Mouse (Mus musculus): ENCODE results near the gene Il9r.

Il9r gene

DNA sequence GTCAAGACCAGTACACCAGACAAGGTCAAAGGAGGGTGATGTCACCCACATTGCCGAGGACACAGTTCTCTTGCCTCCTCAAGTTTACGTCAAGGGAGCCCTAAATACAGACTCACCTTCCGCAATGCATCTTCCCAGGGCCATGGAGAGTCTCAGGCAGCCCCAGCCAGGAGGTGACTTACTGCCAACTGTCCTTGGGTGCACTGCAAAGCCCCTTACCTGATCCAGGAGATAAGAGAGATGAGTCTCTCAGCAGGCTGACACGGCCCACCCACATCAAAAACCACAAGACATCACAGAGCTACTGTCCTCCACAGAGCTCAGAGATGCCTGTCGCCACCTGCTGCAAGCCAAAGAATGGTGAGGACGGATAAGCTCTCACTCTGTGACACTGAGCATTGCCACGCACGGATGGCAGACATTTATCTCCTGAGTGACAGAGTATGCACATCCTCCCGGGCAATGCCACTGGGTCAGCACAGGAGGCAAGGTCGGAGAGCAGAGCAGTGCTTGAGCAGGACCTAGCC lies at the start of gene Il9r:
Il9r (minus strand) TSS at position 205 of the 527 bp plus-strand sequence.
- peak; percentile 79 for DNase-seq

GRCm38 (mm10) chr11:32248350-32248749 lies 48.3 kb upstream of the Il9r start:
- no peak for DNase-seq

GRCm38 (mm10) chr11:32247068-32247467 lies 47.0 kb upstream of the Il9r start:
- DNase-seq: peak; percentile 47

GRCm38 (mm10) chr11:32245614-32246013 lies 45.5 kb upstream of the Il9r start:
- DNase-seq: no peak

- DNase-seq: no peak
These were observed 44.5 kb upstream of the Il9r start for GRCm38 (mm10) chr11:32244617-32245016.

- DNase-seq: no peak
These were observed 44.0 kb upstream of the Il9r start for GRCm38 (mm10) chr11:32244064-32244463.

DNA sequence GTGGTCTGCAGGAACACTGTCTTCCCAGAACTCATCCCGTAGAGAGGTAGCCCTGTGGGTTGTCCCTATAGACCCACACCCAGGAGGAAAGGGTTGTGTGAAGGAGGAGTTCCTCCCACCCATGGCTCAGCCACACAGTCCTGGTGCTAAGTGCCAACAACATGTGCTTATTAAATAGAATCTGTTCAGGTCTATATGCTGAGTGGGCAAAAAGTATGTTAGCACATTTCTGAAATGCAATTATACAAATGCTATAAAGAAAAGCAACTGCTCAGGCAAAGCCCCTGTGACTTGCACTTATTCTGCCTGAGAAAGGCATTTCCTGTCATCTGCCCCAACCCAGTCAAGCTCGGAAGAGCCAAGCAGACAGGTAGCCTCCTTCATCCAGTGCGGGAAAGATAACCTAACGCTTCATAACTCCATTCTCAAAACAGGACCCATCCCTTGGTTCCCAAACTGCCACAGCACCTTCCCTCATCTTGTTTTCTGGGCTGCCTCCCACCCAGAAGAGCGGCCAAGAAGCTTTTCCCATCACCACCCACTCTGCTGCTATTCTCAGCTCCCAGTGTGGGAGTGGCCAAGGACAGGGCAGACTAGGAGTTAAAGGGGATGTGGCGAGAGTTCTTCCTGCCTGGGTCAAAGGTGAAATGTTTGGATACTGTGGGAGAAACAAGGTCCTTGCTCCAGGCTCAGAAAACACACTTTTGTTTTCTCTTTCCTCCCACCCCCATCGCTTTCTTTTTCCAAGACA lies 43.3 kb upstream of the Il9r start:
- no peak for DNase-seq

DNA sequence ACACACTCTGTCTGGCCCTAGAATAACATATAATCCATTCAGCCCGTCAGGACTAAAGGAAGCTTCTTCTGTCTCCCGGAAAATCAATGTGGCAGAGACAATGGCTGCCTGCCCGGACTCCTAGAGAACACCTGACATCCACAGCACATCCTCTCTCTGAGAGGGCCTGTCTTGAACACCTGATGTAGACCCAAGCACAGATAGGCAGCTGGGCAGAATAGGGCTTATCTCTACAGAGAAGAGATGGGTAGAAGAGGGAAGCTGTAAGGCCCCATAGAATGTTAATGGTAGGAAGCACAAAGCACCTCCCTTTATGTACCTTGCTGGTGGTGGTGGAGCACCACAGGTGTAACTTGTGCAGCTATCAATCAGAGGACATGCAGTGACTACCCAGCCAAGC lies 42.1 kb upstream of the Il9r start:
- no peak for DNase-seq

GRCm38 (mm10) chr11:32241391-32241790 lies 41.3 kb upstream of the Il9r start:
- no peak for DNase-seq

DNA sequence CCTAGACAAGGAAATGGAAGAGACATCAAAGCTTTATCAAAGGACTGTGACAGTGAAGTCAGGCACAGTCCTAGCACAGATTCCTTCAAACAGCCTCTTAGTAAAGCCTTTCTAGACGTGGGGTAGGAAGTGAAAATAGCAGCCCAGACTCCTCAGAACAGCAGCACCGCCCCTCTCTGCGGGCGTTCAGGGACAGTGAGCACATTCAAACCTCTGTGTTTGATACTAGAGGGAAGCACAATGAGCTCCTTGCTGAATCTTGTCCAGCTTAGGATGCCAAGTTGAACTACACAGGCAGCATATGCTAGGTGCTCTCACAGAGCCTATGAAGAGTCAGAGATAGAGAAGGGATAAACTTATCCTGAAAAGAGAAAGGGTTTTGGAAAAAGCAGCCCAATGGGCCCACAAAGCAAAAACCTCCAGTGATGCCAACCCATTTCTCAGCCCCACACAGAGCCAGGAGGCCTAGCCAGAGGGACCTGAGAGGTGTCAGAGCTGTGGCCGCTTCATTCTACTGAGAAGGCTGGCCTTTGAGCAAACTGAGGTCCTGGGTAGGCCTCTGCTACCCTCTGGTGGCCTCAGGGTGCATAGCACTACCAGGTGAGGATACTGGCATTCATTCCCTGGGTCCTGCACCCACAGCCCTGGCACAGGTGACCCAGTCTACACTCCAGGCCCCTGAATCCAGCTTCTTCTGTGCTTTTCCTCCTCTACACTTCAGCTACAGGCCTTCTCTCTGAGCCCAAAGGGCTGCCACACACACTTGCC lies 38.2 kb upstream of the Il9r start:
- peak; percentile 79 for DNase-seq

DNA sequence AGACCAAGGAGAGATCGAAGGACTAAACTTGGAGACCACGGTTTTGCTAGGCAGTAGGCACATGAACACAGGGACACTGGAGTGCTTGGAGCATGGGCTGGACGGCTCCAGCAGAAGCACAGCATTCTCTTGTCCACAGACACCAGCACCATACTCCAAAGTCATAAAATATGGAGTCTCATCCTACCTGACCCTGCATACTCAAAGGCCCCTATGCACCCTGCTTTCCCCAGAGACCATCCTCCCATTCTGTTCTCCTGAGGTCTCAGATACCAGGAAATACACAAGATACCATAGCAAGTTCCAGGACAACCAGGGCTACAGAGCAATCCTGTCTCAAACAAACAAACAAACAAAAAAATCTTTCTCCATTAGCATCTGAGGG lies 37.3 kb upstream of the Il9r start:
- DNase-seq: no peak

GRCm38 (mm10) chr11:32236712-32237410 lies 36.8 kb upstream of the Il9r start:
- DNase-seq: peak; percentile 27

DNA sequence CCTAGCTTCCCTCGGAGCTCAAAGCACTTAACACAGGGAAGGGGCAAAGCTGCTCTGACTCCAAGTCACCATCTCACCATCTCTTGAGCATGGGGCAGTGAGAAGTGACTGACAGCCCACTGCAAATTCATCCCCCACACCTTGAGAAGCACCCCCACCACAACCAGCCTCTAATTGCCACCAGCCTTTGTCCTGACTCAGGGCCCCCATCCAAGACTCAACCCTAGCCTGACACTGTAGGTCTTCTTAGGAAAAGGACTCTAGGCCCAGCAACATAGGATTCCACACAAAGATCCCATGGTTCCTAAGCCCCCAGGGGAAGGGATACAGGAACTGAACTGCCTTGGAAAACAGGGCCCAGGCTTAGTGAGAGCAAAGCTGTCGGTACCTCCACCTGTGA lies 36.1 kb upstream of the Il9r start:
- no peak for DNase-seq

- DNase-seq: no peak
These were observed 35.6 kb upstream of the Il9r start for GRCm38 (mm10) chr11:32235646-32236045.

- no peak for DNase-seq
These were observed 34.9 kb upstream of the Il9r start for GRCm38 (mm10) chr11:32234816-32235485.

DNA sequence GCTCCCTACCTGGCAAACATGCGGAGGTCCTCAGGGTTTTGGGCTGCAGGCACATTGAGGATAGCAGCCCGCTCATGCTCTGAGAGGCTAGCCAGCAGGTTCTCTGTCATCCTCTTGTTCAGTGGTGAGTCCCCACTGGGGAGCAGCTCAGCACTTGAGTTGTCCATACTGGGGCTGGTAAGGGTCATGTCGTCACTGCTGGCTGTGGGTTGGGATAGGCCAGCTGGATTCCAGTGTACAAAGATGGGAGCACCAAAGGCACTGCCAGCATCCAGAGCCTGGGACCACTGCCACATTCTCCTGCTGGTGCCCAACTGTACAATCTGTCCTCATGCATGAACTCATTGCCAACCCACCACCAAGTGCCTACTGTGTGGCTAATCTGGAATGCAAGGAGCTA lies 33.8 kb upstream of the Il9r start:
- no peak for DNase-seq

DNA sequence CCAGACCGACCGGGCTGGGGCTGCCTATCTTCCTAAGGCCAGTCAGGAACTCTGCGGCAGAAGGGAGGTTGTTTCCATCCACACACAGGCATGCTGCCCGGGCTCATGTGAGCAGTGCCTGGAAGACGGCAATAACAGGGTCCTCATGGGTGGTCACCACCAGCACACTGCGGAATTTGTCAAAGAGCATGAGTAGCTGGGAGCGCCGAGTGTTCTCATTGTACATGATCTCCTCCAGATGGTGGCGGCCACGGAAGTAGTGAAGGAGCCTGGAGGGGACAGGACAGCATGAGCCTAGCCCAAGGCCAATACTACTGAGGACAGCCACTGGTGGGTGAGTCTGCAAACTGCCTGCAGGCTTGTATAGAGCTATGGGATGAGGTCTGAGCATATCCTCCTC lies 32.8 kb upstream of the Il9r start:
- no peak for DNase-seq

GRCm38 (mm10) chr11:32231125-32231524 lies 31.0 kb upstream of the Il9r start:
- DNase-seq: no peak

DNA sequence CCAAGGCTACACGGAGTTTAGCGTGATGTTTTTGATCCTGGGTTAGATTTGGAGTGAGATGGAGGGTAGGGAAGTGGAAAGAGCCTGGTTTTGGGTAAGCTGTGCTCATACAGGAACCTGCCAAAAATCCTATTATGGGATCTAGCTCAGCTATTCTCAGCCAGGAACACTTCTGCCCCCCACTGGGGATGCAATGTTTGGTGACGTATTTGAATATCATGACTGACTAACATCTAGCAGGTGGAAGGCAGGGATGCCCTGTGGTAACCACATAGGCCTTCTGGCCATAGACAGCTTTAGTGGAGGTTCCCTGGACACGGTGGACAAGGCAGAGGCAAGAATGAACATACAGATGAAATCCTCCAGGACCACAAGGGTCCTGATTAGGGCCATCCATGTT lies 30.1 kb upstream of the Il9r start:
- DNase-seq: no peak

GRCm38 (mm10) chr11:32228292-32228845 lies 28.3 kb upstream of the Il9r start:
- DNase-seq: no peak

DNA sequence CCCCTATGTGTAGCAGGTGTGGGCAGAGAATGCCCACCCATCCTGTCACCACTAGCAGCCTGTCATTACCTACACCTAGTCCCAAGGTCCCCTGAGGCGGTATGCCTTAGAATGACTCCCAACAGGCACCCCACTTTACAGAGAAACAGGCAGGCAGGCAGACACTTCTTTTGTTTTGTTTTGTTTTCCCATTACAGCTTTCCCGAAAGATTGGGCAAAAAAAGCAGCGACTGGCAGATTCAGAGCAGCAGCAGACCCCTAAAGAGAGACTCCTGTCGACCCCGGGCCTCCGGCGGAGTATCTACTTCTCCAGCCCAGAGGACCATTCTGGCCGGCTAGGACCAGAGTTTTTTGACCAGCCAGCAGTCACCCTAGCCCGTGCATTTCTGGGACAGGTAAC lies 27.5 kb upstream of the Il9r start:
- DNase-seq: no peak

DNA sequence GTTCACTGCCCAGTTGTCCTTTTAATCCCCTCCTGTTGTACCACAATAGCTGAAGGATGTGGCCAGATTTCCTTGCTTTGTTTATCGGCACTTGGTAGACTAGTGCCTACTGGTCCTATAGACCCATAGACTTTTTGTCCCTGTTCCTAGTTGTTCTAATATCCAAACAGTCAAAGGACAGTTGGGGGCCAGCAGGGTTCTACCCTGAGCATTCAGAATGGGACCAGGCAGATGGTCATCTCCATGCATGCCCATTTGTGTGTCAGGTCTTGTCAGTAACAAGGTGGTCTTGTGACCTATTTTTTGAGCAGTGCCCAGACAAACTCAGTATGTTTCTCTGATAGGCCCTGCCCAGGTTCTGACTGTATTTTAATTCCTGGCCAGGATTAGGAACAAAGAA lies 27.0 kb upstream of the Il9r start:
- no peak for DNase-seq

Measured in thymus, postnatal 25 days (tissue).